In the genomic region with DNA sequence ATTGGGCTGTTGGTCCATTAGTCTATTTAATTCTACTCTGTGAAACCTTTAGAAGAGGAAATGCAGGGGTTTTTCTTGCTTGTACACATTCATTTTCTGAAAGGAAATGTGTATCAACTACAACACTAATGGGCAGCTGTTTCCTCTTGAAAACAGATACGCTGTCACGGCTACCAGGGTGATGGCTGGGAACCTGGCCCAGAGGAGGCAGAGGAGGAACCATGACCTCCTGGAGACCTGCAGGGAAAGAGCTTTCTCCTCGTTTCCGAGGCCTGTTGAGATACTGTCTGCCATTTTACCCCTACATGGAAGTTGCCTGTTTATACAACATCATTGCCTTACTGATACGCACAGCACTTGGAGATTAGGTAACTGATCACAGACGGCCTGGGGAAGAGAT, we compare ENCODE assay signal across 18 mouse cellular contexts.
DNase-seq lines count a peak whose midpoint lies in the region; ATAC-seq and TF ChIP-seq lines count a peak whose summit lies in the region.
"Had no signal": no experiment of that assay in that cellular context is flagged by ENCODE, and none has a peak within 500 bp of the region (broad histone marks: within the 10 kb centered on the region; RNA-seq: fewer than 3 reads in every experiment).

No protein-coding gene starts in this region.

- no peak overlapping the region for H3K4me3 ChIP-seq in heart, embryonic 12.5 days
- no peak overlapping the region for H3K4me3 ChIP-seq in heart, embryonic 11.5 days (ENCODE audit: low read depth, low read length)
- no peak overlapping the region for H3K4me3 ChIP-seq in intestine, embryonic 14.5 days (ENCODE audit: low read depth, low read length)
- H3K4me3 ChIP-seq in intestine, embryonic 16.5 days (ENCODE audit: low read length): no peak overlapping the region
- H3K4me3 ChIP-seq in lung, postnatal 0 days (ENCODE audit: low read depth, low read length): no peak overlapping the region
- H3K4me3 ChIP-seq: embryonic facial prominence, embryonic 13.5 days; forebrain, embryonic 12.5 days; heart, adult 2 months; heart, embryonic 15.5 days; hindbrain, embryonic 15.5 days had no signal

- 0 out of 2 replicates have a peak, but pooled peaks cover 4% of the 10 kb centered on the region for H3K4me1 ChIP-seq in heart, embryonic 12.5 days (replicated peaks)
- no peaks in the 10 kb centered on the region for H3K4me1 ChIP-seq in heart, embryonic 11.5 days (ENCODE audit: control insufficient read depth, insufficient read depth, low read length)
- no peaks in the 10 kb centered on the region for H3K4me1 ChIP-seq in intestine, embryonic 14.5 days (replicated peaks; ENCODE audit: control insufficient read depth, insufficient read depth, low read length)
- no peaks in the 10 kb centered on the region for H3K4me1 ChIP-seq in intestine, embryonic 16.5 days (ENCODE audit: control insufficient read depth, insufficient read depth, low read length)
- H3K4me1 ChIP-seq in lung, postnatal 0 days (ENCODE audit: insufficient read depth, low read depth, low read length): no peaks in the 10 kb centered on the region
- H3K4me1 ChIP-seq: heart, embryonic 15.5 days had no signal

- no peak overlapping the region for H3K9ac ChIP-seq in heart, embryonic 12.5 days
- no peak overlapping the region for H3K9ac ChIP-seq in heart, embryonic 11.5 days (ENCODE audit: low read depth, low read length)
- H3K9ac ChIP-seq in intestine, embryonic 14.5 days (ENCODE audit: low read length): no peak overlapping the region
- no peak overlapping the region for H3K9ac ChIP-seq in intestine, embryonic 16.5 days (ENCODE audit: low read depth, low read length)
- H3K9ac ChIP-seq in lung, postnatal 0 days (replicated peaks; ENCODE audit: low read depth): no peak overlapping the region
- H3K9ac ChIP-seq: embryonic facial prominence, embryonic 13.5 days; forebrain, embryonic 12.5 days; heart, embryonic 15.5 days; hindbrain, embryonic 15.5 days had no signal

- TF ChIP-seq CTCF in lung, postnatal 0 days (IDR thresholded peaks at IDR 0.05): no peak

- no peak overlapping the region for H3K4me2 ChIP-seq in heart, embryonic 12.5 days
- no peak overlapping the region for H3K4me2 ChIP-seq in heart, embryonic 11.5 days
- H3K4me2 ChIP-seq in intestine, embryonic 14.5 days (ENCODE audit: low read length): no peak overlapping the region
- H3K4me2 ChIP-seq in intestine, embryonic 16.5 days (ENCODE audit: low read depth, low read length): no peak overlapping the region
- no peak overlapping the region for H3K4me2 ChIP-seq in lung, postnatal 0 days (replicated peaks; ENCODE audit: low read depth, low read length)
- H3K4me2 ChIP-seq: embryonic facial prominence, embryonic 13.5 days; forebrain, embryonic 12.5 days; heart, embryonic 15.5 days; hindbrain, embryonic 15.5 days had no signal

- TF ChIP-seq EP300 in lung, postnatal 0 days (IDR thresholded peaks at IDR 0.05): no peak

- no peaks in the 10 kb centered on the region for H3K9me3 ChIP-seq in heart, embryonic 12.5 days (replicated peaks)
- H3K9me3 ChIP-seq in heart, embryonic 11.5 days (replicated peaks; ENCODE audit: control insufficient read depth, low read length): no peaks in the 10 kb centered on the region
- H3K9me3 ChIP-seq in intestine, embryonic 14.5 days (ENCODE audit: control insufficient read depth, low read length): no peaks in the 10 kb centered on the region
- H3K9me3 ChIP-seq in intestine, embryonic 16.5 days (ENCODE audit: control insufficient read depth, low read length): no peaks in the 10 kb centered on the region
- H3K9me3 ChIP-seq in lung, postnatal 0 days (ENCODE audit: low read length): no peaks in the 10 kb centered on the region
- H3K9me3 ChIP-seq: embryonic facial prominence, embryonic 13.5 days; forebrain, embryonic 12.5 days; heart, embryonic 15.5 days; hindbrain, embryonic 15.5 days had no signal

- DNase-seq in intestine, embryonic 14.5 days (ENCODE audit: low spot score): peak; percentile 38
- no peak for DNase-seq in lung, postnatal 0 days (ENCODE audit: low spot score)
- DNase-seq in lung, postnatal 36 days: no peak
- DNase-seq in retina, embryonic 14.5 days (ENCODE audit: low spot score): no peak
- DNase-seq: adrenal gland, postnatal 10 days; cerebellum, adult 11 months; cerebellum, adult 8-10 months; cerebellum, postnatal 14 days; gastrocnemius, postnatal 10 days had no signal

- H3K36me3 ChIP-seq in heart, embryonic 12.5 days: no peaks in the 10 kb centered on the region
- H3K36me3 ChIP-seq in heart, embryonic 11.5 days (ENCODE audit: control insufficient read depth, insufficient read depth, low read length): no peaks in the 10 kb centered on the region
- H3K36me3 ChIP-seq in intestine, embryonic 14.5 days (ENCODE audit: control insufficient read depth, insufficient read depth, low read length): no peaks in the 10 kb centered on the region
- no peaks in the 10 kb centered on the region for H3K36me3 ChIP-seq in intestine, embryonic 16.5 days (ENCODE audit: control insufficient read depth, insufficient read depth, low read length)
- no peaks in the 10 kb centered on the region for H3K36me3 ChIP-seq in lung, postnatal 0 days (ENCODE audit: insufficient read depth, low read length)
- H3K36me3 ChIP-seq: embryonic facial prominence, embryonic 13.5 days; forebrain, embryonic 12.5 days; heart, embryonic 15.5 days; hindbrain, embryonic 15.5 days had no signal

- no peaks in the 10 kb centered on the region for H3K27me3 ChIP-seq in heart, embryonic 12.5 days (replicated peaks)
- no peaks in the 10 kb centered on the region for H3K27me3 ChIP-seq in heart, embryonic 11.5 days (ENCODE audit: control insufficient read depth, insufficient read depth, low read length)
- H3K27me3 ChIP-seq in intestine, embryonic 14.5 days (replicated peaks; ENCODE audit: control insufficient read depth, insufficient read depth, low read length): no peaks in the 10 kb centered on the region
- H3K27me3 ChIP-seq in intestine, embryonic 16.5 days (replicated peaks; ENCODE audit: control insufficient read depth, insufficient read depth, low read length): no peaks in the 10 kb centered on the region
- H3K27me3 ChIP-seq in lung, postnatal 0 days (replicated peaks; ENCODE audit: insufficient read depth, low read length): no peaks in the 10 kb centered on the region
- H3K27me3 ChIP-seq: heart, embryonic 15.5 days; hindbrain, embryonic 15.5 days had no signal

- H3K27ac ChIP-seq in heart, embryonic 12.5 days (ENCODE audit: poor library complexity, severe bottlenecking): no peak overlapping the region
- H3K27ac ChIP-seq in heart, embryonic 11.5 days (ENCODE audit: low read depth, low read length): no peak overlapping the region; the same call in 1 of the 2 replicates
- no peak overlapping the region for H3K27ac ChIP-seq in intestine, embryonic 14.5 days (ENCODE audit: low read depth)
- H3K27ac ChIP-seq in intestine, embryonic 16.5 days (ENCODE audit: low read length): no peak overlapping the region
- H3K27ac ChIP-seq in lung, postnatal 0 days (ENCODE audit: low read length): no peak overlapping the region
- H3K27ac ChIP-seq: embryonic facial prominence, embryonic 13.5 days; forebrain, embryonic 12.5 days; heart, adult 2 months; heart, embryonic 15.5 days; hindbrain, embryonic 15.5 days had no signal

- ATAC-seq in heart, embryonic 12.5 days (ENCODE audit: insufficient number of reproducible peaks, low FRiP score): peak; percentile 55; the same call in 1 of the 2 replicates
- ATAC-seq in heart, embryonic 11.5 days (replicated peaks; ENCODE audit: insufficient number of reproducible peaks, low FRiP score, low TSS enrichment): no peak
- ATAC-seq in intestine, embryonic 14.5 days (replicated peaks; ENCODE audit: low FRiP score, low TSS enrichment, low read depth): no peak
- ATAC-seq in intestine, embryonic 16.5 days: no peak
- ATAC-seq in lung, postnatal 0 days: peak; percentile 38; the same call in 1 of the 2 replicates
- ATAC-seq: forebrain, embryonic 16.5 days had no signal

- WGBS in heart, embryonic 12.5 days: 48% methylated on average over 6 of the region's 6 CpGs
- 42% methylated on average over 6 of the region's 6 CpGs for WGBS in heart, embryonic 11.5 days (ENCODE audit: insufficient replicate concordance)
- WGBS in intestine, embryonic 14.5 days: 42% methylated on average over 6 of the region's 6 CpGs
- 62% methylated on average over 6 of the region's 6 CpGs for WGBS in intestine, embryonic 16.5 days
- WGBS in lung, postnatal 0 days: 42% methylated on average over 6 of the region's 6 CpGs

Comparison
In these comparisons a context has a peak if more than half of its experiments do, and no peak if none do; other contexts are left out.
1. ATAC-seq: peak in heart, embryonic 12.5 days (single experiment) and lung, postnatal 0 days (single experiment); none in heart, embryonic 11.5 days (single experiment), intestine, embryonic 14.5 days (single experiment) and intestine, embryonic 16.5 days (single experiment).